Mouse (Mus musculus) heart, postnatal 0 days (tissue): ENCODE data around the gene Eml3.

ENCODE experiments used
- CTCF ChIP-seq: IDR thresholded peaks from 2 replicates; pipeline ENCODE4 v1.5.1; 2016; ENCODE audit warnings: antibody characterized with exemption, control low read depth, low read depth
- EP300 ChIP-seq: IDR thresholded peaks from 2 replicates; pipeline ENCODE4 v1.6.1; 2016; ENCODE audit warnings: antibody characterized with exemption, low read depth

GRCm38 (mm10) chr19:8881034-8881392, 48.3 kb upstream of the Eml3 start:
- TF ChIP-seq CTCF, result no peak
- TF ChIP-seq EP300, result no peak
